Mouse (Mus musculus) liver, embryonic 11.5 days (tissue): Measurements from ENCODE around the gene Kat7. TPM values are rescaled to one million over a fixed set of nuclear protein-coding genes. Genes with fewer than 3 reads are reported as not detected.

Experiments
- ATAC-seq: fragments of 200-750 bp; cut with Nextera tagmentation; replicated peaks from 2 replicates; pipeline ENCODE4 v1.8.0; 2017; ENCODE audit warnings: moderate number of reproducible peaks, mild to moderate bottlenecking, moderate TSS enrichment, moderate library complexity; ENCODE audit not compliant: low FRiP score
- DNase-seq: peaks from one replicate; pipeline ENCODE4 v3.0.0-alpha.2; 2017; ENCODE audit warnings: low spot score
- H3K27ac ChIP-seq: fragments of 300-500 bp; sonication (generic); 2 replicates; pipeline ENCODE4 v1.5.1; 2014; ENCODE audit warnings: mild to moderate bottlenecking, low read depth, low read length, control low read depth
- H3K27me3 ChIP-seq: fragments of 300-500 bp; sonication (generic); replicated peaks from 2 replicates; pipeline ENCODE4 v1.6.1; 2014; ENCODE audit warnings: low read length, mixed read lengths; ENCODE audit not compliant: control insufficient read depth, insufficient read depth
- H3K36me3 ChIP-seq: fragments of 300-500 bp; sonication (generic); 2 replicates; pipeline ENCODE4 v1.6.1; 2014; ENCODE audit warnings: mild to moderate bottlenecking, low read length, moderate library complexity, mixed read lengths; ENCODE audit not compliant: control insufficient read depth, insufficient read depth
- H3K4me1 ChIP-seq: fragments of 300-500 bp; sonication (generic); replicated peaks from 2 replicates; pipeline ENCODE4 v1.6.1; 2014; ENCODE audit warnings: low read length, mixed read lengths; ENCODE audit not compliant: control insufficient read depth, insufficient read depth
- H3K4me2 ChIP-seq: fragments of 300-500 bp; sonication (generic); 2 replicates; pipeline ENCODE4 v1.6.1; 2014; ENCODE audit warnings: mild to moderate bottlenecking, control low read depth, moderate library complexity
- H3K4me3 ChIP-seq: fragments of 300-500 bp; sonication (generic); 2 replicates; pipeline ENCODE4 v1.5.1; 2014; ENCODE audit warnings: low read depth, low read length, control low read depth
- H3K9ac ChIP-seq: fragments of 300-500 bp; sonication (generic); 2 replicates; pipeline ENCODE4 v1.6.1; 2014; ENCODE audit warnings: low read depth, low read length, control low read depth
- H3K9me3 ChIP-seq: fragments of 300-500 bp; sonication (generic); 2 replicates; pipeline ENCODE4 v1.6.1; 2016; ENCODE audit warnings: low read length, inconsistent platforms, mixed read lengths; ENCODE audit not compliant: control insufficient read depth
- WGBS: fragments of 180-500 bp; shearing (Covaris S2); extraction: QIAGEN DNeasy Blood & Tissue Kit; methylation state at CpG from one replicate; pipeline ENCODE4 v1.1.7; 2014; 5-methylcytosine and 5-hydroxymethylcytosine counted together
- polyA plus RNA-seq: library from polyadenylated mRNA; unstranded; fragments of >200 nt; fragmentation: Nextera tagmentation; extraction: Ambion mirVana; gene quantifications from 2 replicates; pipeline ENCODE4 v1.2.1, GENCODE M21; 2014

Kat7 gene
- 65.4 and 72.5 TPM in 2 replicates for polyA plus RNA-seq

- DNase-seq, result peak; percentile 91
- Histone ChIP-seq H3K36me3 (peaks cover 3% of the 10 kb centered on the region; the same call in 1 of the 2 replicates), H3K27me3 (no peaks in the 10 kb centered on the region), H3K9me3 (no peaks in the 10 kb centered on the region), H3K4me3 (peak within 1 kb of the TSS; percentile 88), H3K9ac (peak within 1 kb of the TSS; percentile 98), H3K27ac (peak within 1 kb of the TSS; percentile 97), H3K4me1 (peaks cover 23% of the 10 kb centered on the region), H3K4me2 (peak within 1 kb of the TSS; percentile 86)
- WGBS, result under 1% methylated on average over 42 of the region's 42 CpGs
- ATAC-seq, result peak; percentile 87
Measured at GRCm38 (mm10) chr11:95310007-95310647, at the start of gene Kat7. TSS of gene Kat7 (minus strand) at chr11:95310246.

- peak overlapping the region; percentile 32; the same call in 1 of the 2 replicates for H3K27ac ChIP-seq
- peaks cover 16% of the 10 kb centered on the region for H3K36me3 ChIP-seq
- no peaks in the 10 kb centered on the region for H3K27me3 ChIP-seq
- ATAC-seq, result no peak
- WGBS, result 54% methylated on average over 3 of the region's 3 CpGs
- H3K4me2 ChIP-seq, result no peak overlapping the region
- H3K4me3 ChIP-seq, result 0 out of 2 replicates have a peak overlapping the region, but pooled peaks have one; percentile 10
- H3K9me3 ChIP-seq, result no peaks in the 10 kb centered on the region
- DNase-seq, result no peak
- no peak overlapping the region for H3K9ac ChIP-seq
- H3K4me1 ChIP-seq, result peaks cover 43% of the 10 kb centered on the region
Measured at GRCm38 (mm10) chr11:95358263-95358662, 48.2 kb upstream of the Kat7 start.

- DNase-seq, result peak; percentile 77
- peak; percentile 96 for ATAC-seq
- Histone ChIP-seq H3K9me3 (no peaks in the 10 kb centered on the region), H3K4me3 (no peak overlapping the region), H3K9ac (peak overlapping the region; percentile 50), H3K27ac (peak overlapping the region; percentile 98), H3K27me3 (no peaks in the 10 kb centered on the region), H3K4me1 (peaks cover 49% of the 10 kb centered on the region), H3K36me3 (peaks cover 16% of the 10 kb centered on the region), H3K4me2 (peak overlapping the region; percentile 65)
- 36% methylated on average over 17 of the region's 17 CpGs for WGBS
Measured at GRCm38 (mm10) chr11:95356469-95357273, 46.6 kb upstream of the Kat7 start.

GRCm38 (mm10) chr11:95356039-95356438, 46.0 kb upstream of the Kat7 start:
- peak overlapping the region; percentile 98 for H3K27ac ChIP-seq
- peaks cover 15% of the 10 kb centered on the region for H3K36me3 ChIP-seq
- WGBS, result 70% methylated on average over 7 of the region's 7 CpGs
- no peak overlapping the region for H3K4me3 ChIP-seq
- ATAC-seq (peak; percentile 16), DNase-seq (no peak)
- peak overlapping the region; percentile 65 for H3K4me2 ChIP-seq
- H3K4me1 ChIP-seq, result peaks cover 49% of the 10 kb centered on the region
- H3K9ac ChIP-seq, result peak overlapping the region; percentile 49
- H3K9me3 ChIP-seq, result no peaks in the 10 kb centered on the region
- H3K27me3 ChIP-seq, result no peaks in the 10 kb centered on the region

- Histone ChIP-seq H3K36me3 (peaks cover 14% of the 10 kb centered on the region), H3K4me3 (no peak overlapping the region), H3K4me1 (peaks cover 49% of the 10 kb centered on the region), H3K9me3 (no peaks in the 10 kb centered on the region), H3K9ac (peak overlapping the region; percentile 49), H3K4me2 (peak overlapping the region; percentile 65), H3K27ac (peak overlapping the region; percentile 98), H3K27me3 (no peaks in the 10 kb centered on the region)
- no peak for ATAC-seq
- DNase-seq, result no peak
- 91% methylated on average over 5 of the region's 5 CpGs for WGBS
Measured at GRCm38 (mm10) chr11:95355661-95356011, 45.6 kb upstream of the Kat7 start.

GRCm38 (mm10) chr11:95354945-95355660, 45.1 kb upstream of the Kat7 start:
- Histone ChIP-seq H3K4me1 (peaks cover 49% of the 10 kb centered on the region), H3K9me3 (no peaks in the 10 kb centered on the region), H3K4me3 (no peak overlapping the region), H3K27me3 (no peaks in the 10 kb centered on the region), H3K27ac (peak overlapping the region; percentile 98), H3K4me2 (peak overlapping the region; percentile 65), H3K9ac (0 out of 2 replicates have a peak overlapping the region, but pooled peaks have one; percentile 44), H3K36me3 (peaks cover 13% of the 10 kb centered on the region)
- DNase-seq, result no peak
- no peak for ATAC-seq
- 76% methylated on average over 12 of the region's 12 CpGs for WGBS

GRCm38 (mm10) chr11:95354228-95354944, 44.3 kb upstream of the Kat7 start:
- 78% methylated on average over 14 of the region's 14 CpGs for WGBS
- no peak for ATAC-seq
- no peak overlapping the region for H3K4me3 ChIP-seq
- peak overlapping the region; percentile 11; the same call in 1 of the 2 replicates for H3K27ac ChIP-seq
- H3K9ac ChIP-seq, result no peak overlapping the region
- H3K4me1 ChIP-seq, result peaks cover 49% of the 10 kb centered on the region
- H3K27me3 ChIP-seq, result no peaks in the 10 kb centered on the region
- DNase-seq, result no peak
- H3K36me3 ChIP-seq, result peaks cover 8% of the 10 kb centered on the region
- H3K4me2 ChIP-seq, result 0 out of 2 replicates have a peak overlapping the region, but pooled peaks have one; percentile 11
- no peaks in the 10 kb centered on the region for H3K9me3 ChIP-seq

GRCm38 (mm10) chr11:95353226-95353625, 43.2 kb upstream of the Kat7 start:
- Histone ChIP-seq H3K4me3 (no peak overlapping the region), H3K27ac (no peak overlapping the region), H3K27me3 (no peaks in the 10 kb centered on the region), H3K9ac (no peak overlapping the region), H3K4me2 (no peak overlapping the region), H3K36me3 (peaks cover 9% of the 10 kb centered on the region; the same call in 1 of the 2 replicates), H3K9me3 (no peaks in the 10 kb centered on the region), H3K4me1 (peaks cover 45% of the 10 kb centered on the region)
- DNase-seq (no peak), ATAC-seq (no peak)
- 67% methylated on average over 9 of the region's 9 CpGs for WGBS
